Mouse (Mus musculus) left cerebral cortex, postnatal 4 days (tissue): ENCODE measurements around the gene Syndig1l. TPM values are rescaled to one million over a fixed set of nuclear protein-coding genes. Genes with fewer than 3 reads are reported as not detected.

Experiments used
- DNase-seq: peaks from one replicate; pipeline ENCODE4 v3.0.0-alpha.2; 2022
- intact Hi-C: fragments of 180-260 bp; cut with DNase I; formaldehyde crosslinking; loops from one replicate; pipeline ENCODE4 v1.15.1; 2025
- total RNA-seq, 2 experiments: library from RNA; stranded (reverse); gene quantifications; 2 replicates each; pipeline ENCODE4 v1.2.3; 2021

Gene Syndig1l
- total RNA-seq: 10 to 100 TPM; 36.9 to 47.9 TPM

GRCm38 (mm10) chr12:84698319-84699081 is at the start of gene Syndig1l:
Gene Syndig1l, minus strand, starts transcription at chr12:84698831.
- peak; percentile 57 for DNase-seq
- intact Hi-C loops: no loop called here

- intact Hi-C loops: no loop called here
These were observed 49.5 kb upstream of the Syndig1l start for GRCm38 (mm10) chr12:84748134-84748533.

GRCm38 (mm10) chr12:84745700-84746099 is 47.1 kb upstream of the Syndig1l start:
- no peak for DNase-seq
- intact Hi-C loops: no loop called here

More at GRCm38 (mm10) chr12:84748134-84748533, 49.5 kb upstream of the Syndig1l start:
- no peak for DNase-seq

- intact Hi-C loops: no loop called here
- DNase-seq: no peak
These were observed 44.9 kb upstream of the Syndig1l start for GRCm38 (mm10) chr12:84743496-84743895.

- intact Hi-C loops: no loop called here
- no peak for DNase-seq
These were observed 34.7 kb upstream of the Syndig1l start for GRCm38 (mm10) chr12:84733366-84733765.

GRCm38 (mm10) chr12:84728421-84728820 is 29.8 kb upstream of the Syndig1l start:
- intact Hi-C loops: no loop called here
- no peak for DNase-seq

GRCm38 (mm10) chr12:84727434-84727833 is 28.8 kb upstream of the Syndig1l start:
- DNase-seq: no peak
- intact Hi-C loops: no loop called here

GRCm38 (mm10) chr12:84726986-84727385 is 28.4 kb upstream of the Syndig1l start:
- no peak for DNase-seq
- intact Hi-C loops: no loop called here

- intact Hi-C loops: no loop called here
- DNase-seq: no peak
These were observed 27.8 kb upstream of the Syndig1l start for GRCm38 (mm10) chr12:84726391-84726790.

GRCm38 (mm10) chr12:84718462-84719244 is 20.0 kb upstream of the Syndig1l start:
- DNase-seq: no peak
- intact Hi-C loops: no loop called here

- no peak for DNase-seq
- intact Hi-C loops: no loop called here
These were observed 15.9 kb upstream of the Syndig1l start for GRCm38 (mm10) chr12:84714578-84714977.

- intact Hi-C loops: no loop called here
- no peak for DNase-seq
These were observed 11.3 kb upstream of the Syndig1l start for GRCm38 (mm10) chr12:84709842-84710439.

GRCm38 (mm10) chr12:84707804-84708203 is 9.2 kb upstream of the Syndig1l start:
- intact Hi-C loops: no loop called here
- no peak for DNase-seq

- intact Hi-C loops: no loop called here
- peak; percentile 27 for DNase-seq
These were observed 8.3 kb upstream of the Syndig1l start for GRCm38 (mm10) chr12:84706886-84707285.

GRCm38 (mm10) chr12:84702586-84702985 is 4.0 kb upstream of the Syndig1l start:
- intact Hi-C loops: no loop called here
- peak; percentile 73 for DNase-seq

GRCm38 (mm10) chr12:84692141-84692540 is 6.5 kb downstream of the Syndig1l start:
- no peak for DNase-seq
- intact Hi-C loops: no loop called here

- no peak for DNase-seq
- intact Hi-C loops: no loop called here
These were observed 7.3 kb downstream of the Syndig1l start for GRCm38 (mm10) chr12:84691347-84691746.

GRCm38 (mm10) chr12:84689051-84689450 is 9.6 kb downstream of the Syndig1l start:
- intact Hi-C loops: no loop called here
- no peak for DNase-seq

- DNase-seq: no peak
- intact Hi-C loops: no loop called here
These were observed 11.1 kb downstream of the Syndig1l start for GRCm38 (mm10) chr12:84687531-84687930.

GRCm38 (mm10) chr12:84686176-84686575 is 12.5 kb downstream of the Syndig1l start:
- DNase-seq: no peak
- intact Hi-C loops: no loop called here

- DNase-seq: peak; percentile 39
- intact Hi-C loops: no loop called here
These were observed 14.1 kb downstream of the Syndig1l start for GRCm38 (mm10) chr12:84684569-84684968.
